Mouse (Mus musculus) MEL (cell line): ENCODE measurements around the gene Scd3.

Source experiments
- CHD2 ChIP-seq: IDR thresholded peaks from 2 replicates; pipeline ENCODE4 v1.6.1; 2011; ENCODE audit warnings: low read length, improper control_type of control experiment
- CTCF ChIP-seq, 3 experiments: IDR thresholded peaks in 2 of 3; conservative IDR thresholded peaks in 1 of 3; 2 replicates each; pipeline ENCODE4 v1.5.1; 2011 to 2012; ENCODE audit warnings: low read length in 3 of 3, low read depth in 2 of 3, mild to moderate bottlenecking in 2 of 3, improper control_type of control experiment in 1 of 3, inconsistent platforms in 1 of 3, mixed read lengths in 1 of 3, moderate library complexity in 1 of 3; ENCODE audit not compliant: control insufficient read depth in 1 of 3, insufficient read depth in 1 of 3, poor library complexity in 1 of 3, severe bottlenecking in 1 of 3
- EP300 ChIP-seq, 2 experiments: IDR thresholded peaks; 2 replicates each; pipeline ENCODE4 v1.6.1; 2011; ENCODE audit warnings: improper control_type of control experiment in 2 of 2, low read length in 2 of 2, low read depth in 1 of 2, mild to moderate bottlenecking in 1 of 2
- JUND ChIP-seq: IDR thresholded peaks from 2 replicates; pipeline ENCODE4 v1.6.1; 2011; ENCODE audit warnings: low read depth, mild to moderate bottlenecking, improper control_type of control experiment, low read length
- MAFK ChIP-seq: IDR thresholded peaks from 2 replicates; pipeline ENCODE4 v1.6.1; 2011; ENCODE audit warnings: low read depth, mild to moderate bottlenecking, low read length, improper control_type of control experiment, borderline replicate concordance
- MAX ChIP-seq: IDR thresholded peaks from 2 replicates; pipeline ENCODE4 v1.6.1; 2011; ENCODE audit warnings: low read length, improper control_type of control experiment
- NRF1 ChIP-seq: IDR thresholded peaks from 2 replicates; pipeline ENCODE4 v1.6.1; 2014; ENCODE audit warnings: low read depth, mild to moderate bottlenecking, inconsistent platforms, low read length, improper control_type of control experiment, moderate library complexity; ENCODE audit not compliant: poor library complexity, insufficient read depth, severe bottlenecking
- POLR2A ChIP-seq, 2 experiments: IDR thresholded peaks; 2 replicates each; pipeline ENCODE4 v1.6.1; 2011 to 2012; ENCODE audit warnings: low read length in 2 of 2, mild to moderate bottlenecking in 2 of 2, control low read depth in 1 of 2, improper control_type of control experiment in 1 of 2, low read depth in 1 of 2, moderate library complexity in 1 of 2; ENCODE audit not compliant: control insufficient read depth in 1 of 2, insufficient read depth in 1 of 2, poor library complexity in 1 of 2
- ZC3H11A ChIP-seq: IDR thresholded peaks from 2 replicates; pipeline ENCODE4 v1.6.1; 2012; ENCODE audit warnings: low read depth, mild to moderate bottlenecking, inconsistent platforms, low read length, improper control_type of control experiment

- TF ChIP-seq NRF1 (no peak), CTCF (IDR thresholded peaks at IDR 0.05 in 2 of 3, conservative IDR thresholded peaks at IDR 0.05 in 1 of 3; ENCODE audit: control insufficient read depth in 1 of 3, insufficient read depth in 1 of 3, low read depth in 2 of 3, low read length in 3 of 3, poor library complexity in 1 of 3, severe bottlenecking in 1 of 3) (no peak), EP300 (IDR thresholded peaks at IDR 0.05; ENCODE audit: low read depth in 1 of 2, low read length in 2 of 2) (no peak), ZC3H11A (no peak), MAX (no peak), POLR2A (IDR thresholded peaks at IDR 0.05; ENCODE audit: control insufficient read depth in 1 of 2, insufficient read depth in 1 of 2, low read depth in 1 of 2, low read length in 2 of 2, poor library complexity in 1 of 2) (no peak), JUND (no peak), CHD2 (no peak), MAFK (no peak)
Measured at GRCm38 (mm10) chr19:44277931-44278330, 74.9 kb downstream of the Scd3 start.
